Mouse (Mus musculus): ENCODE results near the gene Csmd2.

The Csmd2 gene

GRCm38 (mm10) chr4:128141161-128142101, 153.8 kb downstream of the Csmd2 start:
- DNase-seq (ENCODE audit: low spot score) = no peak

- no peak for DNase-seq (ENCODE audit: low spot score)
These were observed 154.6 kb downstream of the Csmd2 start for GRCm38 (mm10) chr4:128142279-128142678.

DNA sequence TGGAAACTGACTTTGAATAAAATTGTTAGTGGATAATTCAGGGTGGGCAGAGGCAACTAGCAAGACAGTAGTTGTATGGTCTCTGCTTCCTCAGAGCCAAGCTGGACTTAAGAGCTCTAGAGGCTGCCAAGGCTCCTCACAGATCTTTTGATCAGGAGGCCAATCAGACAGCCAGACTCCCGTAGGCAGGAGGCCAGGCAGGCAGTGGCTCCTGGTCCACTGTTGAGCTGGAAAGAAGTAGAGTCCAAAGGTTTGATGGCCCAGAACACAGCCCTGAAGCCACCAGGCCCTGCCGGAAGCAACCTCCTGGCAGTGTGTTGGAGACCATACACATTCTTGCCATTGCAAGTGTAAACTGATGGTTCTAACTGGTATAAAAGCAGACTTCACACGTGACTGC, 155.5 kb downstream of the Csmd2 start:
- DNase-seq (ENCODE audit: low spot score) = no peak

- no peak for DNase-seq (ENCODE audit: low spot score)
These were observed 161.9 kb downstream of the Csmd2 start for GRCm38 (mm10) chr4:128149524-128149923.

- no peak for DNase-seq (ENCODE audit: low spot score)
These were observed 164.4 kb downstream of the Csmd2 start for GRCm38 (mm10) chr4:128152066-128152465.

DNA sequence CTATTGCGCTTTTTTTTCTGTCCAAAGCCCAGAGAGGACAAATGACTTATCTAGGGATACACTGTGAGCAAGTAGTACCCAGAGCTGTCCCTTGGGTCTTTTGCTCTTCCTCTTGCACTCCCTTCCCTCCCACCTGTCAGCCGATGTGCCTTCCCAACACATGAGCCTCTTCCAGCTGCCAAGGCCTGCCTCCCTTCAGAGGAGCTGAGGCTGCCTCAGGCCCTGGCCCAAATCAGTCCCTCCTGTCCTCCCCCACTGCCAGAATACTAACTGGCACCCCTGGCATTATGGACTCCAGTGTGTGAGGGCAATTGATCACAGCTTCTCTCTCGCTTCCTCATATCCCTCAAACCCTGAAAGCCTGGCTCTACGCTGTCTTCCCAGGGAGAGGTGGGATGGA, 165.5 kb downstream of the Csmd2 start:
- DNase-seq (ENCODE audit: low spot score) = no peak

DNA sequence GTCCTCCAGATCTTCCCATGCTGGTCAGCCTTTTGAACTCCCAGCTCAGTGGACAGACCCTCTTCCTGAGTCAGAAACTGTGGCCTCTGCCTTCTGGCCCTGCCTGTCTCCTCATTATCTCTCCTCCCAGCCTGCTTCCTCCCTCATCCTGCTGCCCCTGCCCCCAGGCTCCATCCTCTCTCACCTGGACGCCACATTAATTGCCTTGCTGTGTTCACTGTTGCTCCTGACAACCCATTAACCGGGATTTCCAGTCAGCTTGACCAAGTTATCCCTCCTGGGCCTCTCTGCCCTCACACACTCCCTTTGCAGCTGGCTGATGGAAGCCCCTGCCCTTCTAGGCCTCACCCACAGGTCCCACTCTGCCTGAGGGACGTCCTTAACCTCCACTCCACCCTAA, 167.6 kb downstream of the Csmd2 start:
- no peak for DNase-seq (ENCODE audit: low spot score)

DNA sequence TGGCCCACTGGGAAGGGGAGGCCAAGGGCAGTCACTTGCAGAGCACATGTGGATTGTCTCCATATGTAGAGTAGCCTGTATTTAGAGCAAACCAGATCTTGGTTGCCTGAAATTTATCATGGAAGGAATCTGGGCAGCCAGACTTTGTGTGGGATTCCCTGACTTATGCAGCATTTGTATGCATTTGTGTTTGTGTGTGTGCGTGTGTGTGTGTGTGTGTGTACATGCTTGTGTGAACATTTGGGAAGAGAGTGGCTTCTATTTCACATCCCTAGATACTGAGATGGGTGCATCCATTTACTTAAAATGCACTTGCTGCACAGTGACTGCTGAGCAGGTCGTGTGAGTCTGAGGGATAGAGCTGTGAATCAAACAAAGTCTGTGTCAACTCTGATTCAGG, 173.0 kb downstream of the Csmd2 start:
- DNase-seq (ENCODE audit: low spot score) = no peak

GRCm38 (mm10) chr4:128170181-128170580, 182.5 kb downstream of the Csmd2 start:
- no peak for DNase-seq (ENCODE audit: low spot score)

GRCm38 (mm10) chr4:128171233-128171632, 183.6 kb downstream of the Csmd2 start:
- no peak for DNase-seq (ENCODE audit: low spot score)

GRCm38 (mm10) chr4:128171701-128172100, 184.0 kb downstream of the Csmd2 start:
- no peak for DNase-seq (ENCODE audit: low spot score)

- DNase-seq (ENCODE audit: low spot score) = no peak
These were observed 191.3 kb downstream of the Csmd2 start for GRCm38 (mm10) chr4:128178974-128179373.

DNA sequence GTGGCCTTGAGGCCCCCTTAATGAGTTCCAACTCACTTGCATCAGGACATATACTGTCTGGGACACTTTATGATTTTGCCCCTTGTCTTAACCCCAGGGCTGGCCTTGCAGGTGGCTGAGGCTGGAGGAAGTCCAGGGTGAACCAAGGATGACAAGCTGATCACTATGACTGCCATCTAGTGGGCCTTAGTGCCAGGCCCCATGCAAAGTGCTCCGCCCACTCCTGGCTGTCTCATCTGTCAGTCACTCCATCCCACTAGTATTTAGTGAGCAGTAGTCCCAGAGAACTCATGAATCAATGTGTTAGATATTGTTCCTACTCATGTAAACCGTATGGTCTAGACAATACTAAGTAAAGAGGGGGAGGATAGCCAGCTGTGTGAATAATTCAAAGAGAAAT, 191.9 kb downstream of the Csmd2 start:
- DNase-seq (ENCODE audit: low spot score) = no peak

DNA sequence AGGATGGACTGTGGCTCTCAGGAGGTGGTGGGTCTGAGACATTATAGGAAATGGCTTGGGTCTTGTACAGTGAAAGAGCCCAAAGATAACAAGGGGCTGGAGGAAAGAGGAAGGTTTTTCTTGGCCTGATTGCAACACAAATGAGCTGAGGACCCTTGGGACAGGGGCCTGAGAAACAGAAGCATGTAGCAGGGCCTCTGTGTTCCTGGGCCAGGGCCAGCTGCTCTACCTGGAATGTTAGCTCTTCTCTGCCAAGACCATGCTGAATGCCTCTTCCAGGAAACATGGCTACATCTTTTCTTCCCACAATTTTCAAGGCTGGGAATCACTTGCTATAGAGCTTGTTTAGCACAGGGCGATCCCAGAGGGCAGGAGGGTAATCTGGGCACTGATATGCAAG, 197.1 kb downstream of the Csmd2 start:
- DNase-seq (ENCODE audit: low spot score) = no peak

- DNase-seq (ENCODE audit: low spot score) = no peak
These were observed 206.8 kb downstream of the Csmd2 start for GRCm38 (mm10) chr4:128194454-128194853.

DNA sequence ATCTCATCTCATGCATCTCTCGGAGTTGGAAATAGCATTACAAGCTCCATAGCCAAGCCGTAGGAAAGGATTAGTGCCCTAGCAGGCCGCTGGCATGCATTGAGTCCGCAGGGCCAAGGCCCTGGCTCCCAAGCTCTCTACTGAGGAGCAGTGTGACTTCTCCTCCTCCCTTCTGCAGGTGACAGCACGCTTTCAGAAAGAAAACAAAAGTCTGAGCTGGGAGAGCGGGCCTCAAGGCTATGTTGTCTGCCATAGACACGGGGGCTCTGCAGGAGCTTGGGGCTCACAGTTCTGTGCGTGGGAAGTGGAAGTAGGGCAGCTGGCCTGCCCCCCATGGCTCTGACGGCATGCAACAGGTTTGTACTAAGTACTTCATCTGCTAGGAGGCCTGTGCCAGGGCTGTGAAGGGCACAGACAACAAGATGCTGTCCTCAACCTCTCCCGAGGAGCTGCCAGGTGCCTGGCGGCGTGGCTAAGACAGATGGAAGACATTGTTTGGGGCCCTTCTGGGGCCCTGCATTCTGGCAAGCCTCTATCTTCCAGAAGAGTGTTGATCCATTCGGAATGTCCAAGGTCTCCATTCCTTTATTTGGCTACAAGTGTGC, 230.4 kb downstream of the Csmd2 start:
- no peak for DNase-seq (ENCODE audit: low spot score)

- no peak for DNase-seq (ENCODE audit: low spot score)
These were observed 236.8 kb downstream of the Csmd2 start for GRCm38 (mm10) chr4:128224453-128224852.

- DNase-seq (ENCODE audit: low spot score) = no peak
These were observed 240.0 kb downstream of the Csmd2 start for GRCm38 (mm10) chr4:128227377-128228316.

DNA sequence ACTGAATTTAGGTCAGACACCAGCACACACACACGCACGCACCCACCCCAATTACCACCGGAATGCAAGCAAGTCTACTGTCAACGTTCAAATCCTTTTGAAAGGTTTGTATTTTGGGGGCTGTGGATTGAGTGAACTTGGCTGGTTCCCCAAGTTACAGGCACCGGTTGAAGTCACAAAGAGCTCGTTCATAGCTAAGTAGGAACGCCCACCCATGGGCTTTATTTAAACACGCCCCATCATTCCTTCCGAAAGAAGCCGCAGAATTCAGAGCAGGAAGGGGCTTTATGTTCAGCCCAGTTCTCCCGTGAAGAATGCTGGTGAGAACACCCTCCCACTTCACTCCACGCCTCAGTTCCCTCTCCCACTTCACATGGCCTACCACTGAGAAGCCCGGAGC, 245.8 kb downstream of the Csmd2 start:
- no peak for DNase-seq (ENCODE audit: low spot score)

GRCm38 (mm10) chr4:128239113-128239512, 251.5 kb downstream of the Csmd2 start:
- DNase-seq (ENCODE audit: low spot score) = no peak

- no peak for DNase-seq (ENCODE audit: low spot score)
These were observed 253.6 kb downstream of the Csmd2 start for GRCm38 (mm10) chr4:128241075-128241853.

All from adipocyte (in vitro differentiated cells).